Mouse (Mus musculus): Measurements from ENCODE around the gene Pir.

DNA sequence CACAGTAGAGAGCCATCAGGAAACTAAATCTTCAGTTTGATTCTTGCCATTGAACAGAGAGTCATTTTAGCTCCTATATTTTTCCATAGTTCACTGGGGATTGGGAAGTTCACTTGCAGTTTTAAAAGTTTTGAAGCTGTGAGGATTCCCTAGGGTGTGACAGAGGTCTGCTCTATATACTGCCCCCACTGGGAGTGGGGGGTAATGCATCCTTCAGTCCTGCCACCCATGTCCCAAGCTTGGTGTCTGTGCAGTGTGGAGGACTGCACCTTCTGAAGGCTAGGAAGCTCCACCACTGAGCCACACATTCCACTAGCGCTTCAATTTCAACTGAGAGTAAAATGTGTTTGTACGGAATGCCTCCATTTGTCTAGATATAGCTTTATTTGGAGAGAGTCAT lies 47.2 kb upstream of the Pir start:
- TF ChIP-seq GATA1 (IDR thresholded peaks at IDR 0.05; ENCODE audit: borderline replicate concordance, low read length) (no peak), FLI1 (IDR thresholded peaks at IDR 0.05; ENCODE audit: low read length) (no peak)
